8 mouse cellular contexts compared by ENCODE assay signal in genomic region chr15:27779827-27780226, GRCm38 (mm10).
DNase-seq lines count a peak whose midpoint lies in the region; ATAC-seq lines count a peak whose summit lies in the region.
"Had no signal": no experiment of that assay in that cellular context is flagged by ENCODE, and none has a peak within 500 bp of the region (broad histone marks: within the 10 kb centered on the region; RNA-seq: fewer than 3 reads in every experiment).

No protein-coding gene starts in this region.

- H3K4me3 ChIP-seq in lung, embryonic 16.5 days (ENCODE audit: low read length): no peak overlapping the region
- no peak overlapping the region for H3K4me3 ChIP-seq in forebrain, embryonic 11.5 days (ENCODE audit: low read depth, low read length)
- H3K4me3 ChIP-seq in limb, embryonic 12.5 days (replicated peaks): 0 out of 2 replicates have a peak overlapping the region, but pooled peaks have one; percentile 6
- no peak overlapping the region for H3K4me3 ChIP-seq in stomach, embryonic 16.5 days (replicated peaks; ENCODE audit: low read length)

- 20% methylated on average over 10 of the region's 10 CpGs for WGBS in lung, embryonic 16.5 days
- 26% methylated on average over 10 of the region's 10 CpGs for WGBS in forebrain, embryonic 11.5 days
- 6% methylated on average over 10 of the region's 10 CpGs for WGBS in limb, embryonic 12.5 days
- WGBS in stomach, embryonic 16.5 days: 35% methylated on average over 10 of the region's 10 CpGs

- no peaks in the 10 kb centered on the region for H3K9me3 ChIP-seq in lung, embryonic 16.5 days (ENCODE audit: control insufficient read depth, low read length)
- no peaks in the 10 kb centered on the region for H3K9me3 ChIP-seq in forebrain, embryonic 11.5 days (ENCODE audit: control insufficient read depth, low read length)
- H3K9me3 ChIP-seq in limb, embryonic 12.5 days: no peaks in the 10 kb centered on the region
- H3K9me3 ChIP-seq in stomach, embryonic 16.5 days (replicated peaks; ENCODE audit: control insufficient read depth, low read length): no peaks in the 10 kb centered on the region

- H3K36me3 ChIP-seq in lung, embryonic 16.5 days (ENCODE audit: control insufficient read depth, insufficient read depth, low read length): no peaks in the 10 kb centered on the region
- no peaks in the 10 kb centered on the region for H3K36me3 ChIP-seq in forebrain, embryonic 11.5 days (ENCODE audit: control insufficient read depth, insufficient read depth, low read length)
- H3K36me3 ChIP-seq in limb, embryonic 12.5 days: peaks cover 21% of the 10 kb centered on the region
- H3K36me3 ChIP-seq in stomach, embryonic 16.5 days (ENCODE audit: control insufficient read depth, insufficient read depth, low read length): no peaks in the 10 kb centered on the region

- H3K27me3 ChIP-seq in lung, embryonic 16.5 days (ENCODE audit: control insufficient read depth, insufficient read depth, low read depth, low read length): no peaks in the 10 kb centered on the region
- no peaks in the 10 kb centered on the region for H3K27me3 ChIP-seq in forebrain, embryonic 11.5 days (ENCODE audit: control insufficient read depth, insufficient read depth, low read length)
- H3K27me3 ChIP-seq in limb, embryonic 12.5 days: no peaks in the 10 kb centered on the region
- H3K27me3 ChIP-seq in stomach, embryonic 16.5 days (ENCODE audit: control insufficient read depth, insufficient read depth, low read length): no peaks in the 10 kb centered on the region

- no peak overlapping the region for H3K9ac ChIP-seq in lung, embryonic 16.5 days (ENCODE audit: low read length)
- peak overlapping the region; percentile 16; the same call in 1 of the 2 replicates for H3K9ac ChIP-seq in forebrain, embryonic 11.5 days (ENCODE audit: low read length)
- peak overlapping the region; percentile 37; the same call in 1 of the 2 replicates for H3K9ac ChIP-seq in limb, embryonic 12.5 days (replicated peaks)
- H3K9ac ChIP-seq in stomach, embryonic 16.5 days (ENCODE audit: low read length): 0 out of 2 replicates have a peak overlapping the region, but pooled peaks have one; percentile 12

- H3K4me2 ChIP-seq in lung, embryonic 16.5 days (ENCODE audit: low read depth, low read length): no peak overlapping the region
- no peak overlapping the region for H3K4me2 ChIP-seq in forebrain, embryonic 11.5 days (ENCODE audit: low read depth, low read length, severe bottlenecking)
- H3K4me2 ChIP-seq in limb, embryonic 12.5 days: peak overlapping the region; percentile 68
- no peak overlapping the region for H3K4me2 ChIP-seq in stomach, embryonic 16.5 days (ENCODE audit: low read depth, low read length)

- DNase-seq in lung, postnatal 36 days: no peak
- peak; percentile 68 for DNase-seq in forebrain, embryonic 11.5 days (ENCODE audit: low spot score)
- DNase-seq in adrenal gland, adult 18-20 months (ENCODE audit: low spot score in 2 of 2): no peak
- no peak for DNase-seq in adrenal gland, postnatal 10 days
- DNase-seq: thymus, adult 18-20 months had no signal

- peak; percentile 18; the same call in 1 of the 2 replicates for ATAC-seq in lung, embryonic 16.5 days (ENCODE audit: low read depth)
- ATAC-seq in forebrain, embryonic 11.5 days (replicated peaks; ENCODE audit: low FRiP score): peak; percentile 37
- peak; percentile 80 for ATAC-seq in limb, embryonic 12.5 days (ENCODE audit: insufficient number of reproducible peaks, insufficient read depth, low FRiP score, low TSS enrichment, low read depth)
- ATAC-seq in stomach, embryonic 16.5 days (ENCODE audit: insufficient read depth, low FRiP score): no peak

- H3K4me1 ChIP-seq in lung, embryonic 16.5 days (replicated peaks; ENCODE audit: control insufficient read depth, insufficient read depth, low read length): peaks cover 82% of the 10 kb centered on the region
- peaks cover 60% of the 10 kb centered on the region for H3K4me1 ChIP-seq in forebrain, embryonic 11.5 days (replicated peaks; ENCODE audit: control insufficient read depth, insufficient read depth, low read length)
- peaks cover 98% of the 10 kb centered on the region for H3K4me1 ChIP-seq in limb, embryonic 12.5 days (replicated peaks)
- H3K4me1 ChIP-seq in stomach, embryonic 16.5 days (ENCODE audit: control insufficient read depth, insufficient read depth, low read length): peaks cover 75% of the 10 kb centered on the region

- peak overlapping the region; percentile 86 for H3K27ac ChIP-seq in lung, embryonic 16.5 days (ENCODE audit: low read length)
- H3K27ac ChIP-seq in forebrain, embryonic 11.5 days (ENCODE audit: low read depth, low read length): peak overlapping the region; percentile 58
- H3K27ac ChIP-seq in limb, embryonic 12.5 days: peak overlapping the region; percentile 97
- H3K27ac ChIP-seq in stomach, embryonic 16.5 days (ENCODE audit: low read length): peak overlapping the region; percentile 97
